Mouse (Mus musculus): Measurements from ENCODE around the gene Caly. TPM values are rescaled to one million over a fixed set of nuclear protein-coding genes. Genes with fewer than 3 reads are reported as not detected.

The Caly gene
- polyA plus RNA-seq (2016; fragmentation: Nextera tagmentation; extraction: Ambion mirVana): 2.7 and 7.2 TPM in 2 replicates

GRCm38 (mm10) chr7:140082242-140082678 lies at the start of gene Caly:
TSS of gene Caly (minus strand) at chr7:140082548.
- WGBS: 5% methylated on average over 18 of the region's 18 CpGs
- Histone ChIP-seq H3K27ac (peak within 1 kb of the TSS; percentile 56; the same call in 1 of the 2 replicates), H3K9me3 (no peaks in the 10 kb centered on the region), H3K36me3 (no peaks in the 10 kb centered on the region), H3K27me3 (ENCODE audit: insufficient read depth, poor library complexity, severe bottlenecking) (peaks cover 43% of the 10 kb centered on the region), H3K4me1 (replicated peaks) (peaks cover 32% of the 10 kb centered on the region), H3K4me3 (peak within 1 kb of the TSS; percentile 48)
- DNase-seq (ENCODE audit: low spot score): peak; percentile 82

GRCm38 (mm10) chr7:140127911-140128310 lies 45.6 kb upstream of the Caly start:
- Histone ChIP-seq H3K4me3 (no peak overlapping the region), H3K9me3 (no peaks in the 10 kb centered on the region), H3K4me1 (replicated peaks) (peaks cover 22% of the 10 kb centered on the region), H3K27me3 (ENCODE audit: insufficient read depth, poor library complexity, severe bottlenecking) (no peaks in the 10 kb centered on the region), H3K27ac (no peak overlapping the region), H3K36me3 (peaks cover 24% of the 10 kb centered on the region)
- 90% methylated on average over 2 of the region's 2 CpGs for WGBS
- no peak for DNase-seq (ENCODE audit: low spot score)

GRCm38 (mm10) chr7:140126934-140127333 lies 44.6 kb upstream of the Caly start:
- H3K27me3 ChIP-seq (ENCODE audit: insufficient read depth, poor library complexity, severe bottlenecking): no peaks in the 10 kb centered on the region
- H3K4me1 ChIP-seq (replicated peaks): peaks cover 22% of the 10 kb centered on the region
- no peak overlapping the region for H3K4me3 ChIP-seq
- H3K27ac ChIP-seq: no peak overlapping the region
- H3K36me3 ChIP-seq: peaks cover 24% of the 10 kb centered on the region
- H3K9me3 ChIP-seq: no peaks in the 10 kb centered on the region
- no peak for DNase-seq (ENCODE audit: low spot score)
- WGBS: 83% methylated on average over 3 of the region's 3 CpGs

GRCm38 (mm10) chr7:140126022-140126350 lies 43.6 kb upstream of the Caly start:
- 8% methylated on average over 5 of the region's 5 CpGs for WGBS
- no peaks in the 10 kb centered on the region for H3K27me3 ChIP-seq (ENCODE audit: insufficient read depth, poor library complexity, severe bottlenecking)
- H3K4me1 ChIP-seq (replicated peaks): peaks cover 22% of the 10 kb centered on the region
- H3K9me3 ChIP-seq: no peaks in the 10 kb centered on the region
- no peak for DNase-seq (ENCODE audit: low spot score)
- H3K36me3 ChIP-seq: peaks cover 20% of the 10 kb centered on the region
- peak overlapping the region; percentile 91 for H3K27ac ChIP-seq
- H3K4me3 ChIP-seq: peak overlapping the region; percentile 82

GRCm38 (mm10) chr7:140125278-140126021 lies 43.1 kb upstream of the Caly start:
- peak overlapping the region; percentile 82 for H3K4me3 ChIP-seq
- no peaks in the 10 kb centered on the region for H3K27me3 ChIP-seq (ENCODE audit: insufficient read depth, poor library complexity, severe bottlenecking)
- H3K27ac ChIP-seq: peak overlapping the region; percentile 91
- WGBS: 1% methylated on average over 40 of the region's 40 CpGs
- H3K9me3 ChIP-seq: no peaks in the 10 kb centered on the region
- DNase-seq (ENCODE audit: low spot score): peak; percentile 95
- H3K36me3 ChIP-seq: peaks cover 15% of the 10 kb centered on the region
- H3K4me1 ChIP-seq (replicated peaks): peaks cover 22% of the 10 kb centered on the region

GRCm38 (mm10) chr7:140124382-140124781 lies 42.0 kb upstream of the Caly start:
- Histone ChIP-seq H3K4me1 (replicated peaks) (peaks cover 22% of the 10 kb centered on the region), H3K36me3 (peaks cover 4% of the 10 kb centered on the region; the same call in 1 of the 2 replicates), H3K27ac (no peak overlapping the region), H3K27me3 (ENCODE audit: insufficient read depth, poor library complexity, severe bottlenecking) (no peaks in the 10 kb centered on the region), H3K9me3 (no peaks in the 10 kb centered on the region), H3K4me3 (no peak overlapping the region)
- 95% methylated on average over 1 of the region's 1 CpGs for WGBS
- no peak for DNase-seq (ENCODE audit: low spot score)

- peaks cover 22% of the 10 kb centered on the region for H3K4me1 ChIP-seq (replicated peaks)
- no peaks in the 10 kb centered on the region for H3K27me3 ChIP-seq (ENCODE audit: insufficient read depth, poor library complexity, severe bottlenecking)
- H3K27ac ChIP-seq: no peak overlapping the region
- no peak overlapping the region for H3K4me3 ChIP-seq
- no peaks in the 10 kb centered on the region for H3K9me3 ChIP-seq
- 39% methylated on average over 4 of the region's 4 CpGs for WGBS
- no peak for DNase-seq (ENCODE audit: low spot score)
- H3K36me3 ChIP-seq: no peaks in the 10 kb centered on the region
These were observed 40.4 kb upstream of the Caly start for GRCm38 (mm10) chr7:140122765-140123164.

- Histone ChIP-seq H3K36me3 (no peaks in the 10 kb centered on the region), H3K4me3 (no peak overlapping the region), H3K27ac (no peak overlapping the region), H3K9me3 (no peaks in the 10 kb centered on the region), H3K27me3 (ENCODE audit: insufficient read depth, poor library complexity, severe bottlenecking) (no peaks in the 10 kb centered on the region), H3K4me1 (replicated peaks) (peaks cover 21% of the 10 kb centered on the region)
- whole genome bisulfite sequencing: 80% methylated on average over 13 of the region's 13 CpGs
- no peak for DNase-seq (ENCODE audit: low spot score)
These were observed 39.1 kb upstream of the Caly start for GRCm38 (mm10) chr7:140121338-140121910.

- no peak for DNase-seq (ENCODE audit: low spot score)
- H3K4me3 ChIP-seq: no peak overlapping the region
- no peaks in the 10 kb centered on the region for H3K36me3 ChIP-seq
- H3K27me3 ChIP-seq (ENCODE audit: insufficient read depth, poor library complexity, severe bottlenecking): no peaks in the 10 kb centered on the region
- no peak overlapping the region for H3K27ac ChIP-seq
- 89% methylated on average over 2 of the region's 2 CpGs for WGBS
- no peaks in the 10 kb centered on the region for H3K9me3 ChIP-seq
- H3K4me1 ChIP-seq (replicated peaks): peaks cover 17% of the 10 kb centered on the region
These were observed 38.1 kb upstream of the Caly start for GRCm38 (mm10) chr7:140120484-140120883.

GRCm38 (mm10) chr7:140116329-140117054 lies 34.1 kb upstream of the Caly start, which contains the start of gene Echs1:
TSS of gene Echs1 (minus strand) at chr7:140116476.
- Histone ChIP-seq H3K4me1 (replicated peaks) (peaks cover 14% of the 10 kb centered on the region), H3K27ac (peak within 1 kb of the TSS; percentile 94), H3K36me3 (peaks cover 16% of the 10 kb centered on the region), H3K27me3 (ENCODE audit: insufficient read depth, poor library complexity, severe bottlenecking) (no peaks in the 10 kb centered on the region), H3K9me3 (no peaks in the 10 kb centered on the region), H3K4me3 (peak within 1 kb of the TSS; percentile 83)
- peak; percentile 85 for DNase-seq (ENCODE audit: low spot score)
- 5% methylated on average over 28 of the region's 28 CpGs for WGBS

GRCm38 (mm10) chr7:140115583-140116328 lies 33.4 kb upstream of the Caly start, which contains the start of gene Paox:
TSS of gene Paox (plus strand) at chr7:140115799.
- Histone ChIP-seq H3K4me1 (replicated peaks) (peaks cover 14% of the 10 kb centered on the region), H3K4me3 (peak within 1 kb of the TSS; percentile 83), H3K36me3 (peaks cover 23% of the 10 kb centered on the region), H3K9me3 (no peaks in the 10 kb centered on the region), H3K27me3 (ENCODE audit: insufficient read depth, poor library complexity, severe bottlenecking) (no peaks in the 10 kb centered on the region), H3K27ac (peak within 1 kb of the TSS; percentile 94)
- peak; percentile 25 for DNase-seq (ENCODE audit: low spot score)
- 5% methylated on average over 23 of the region's 23 CpGs for WGBS

- Histone ChIP-seq H3K27ac (no peak overlapping the region), H3K36me3 (peaks cover 61% of the 10 kb centered on the region)
These were observed 29.6 kb upstream of the Caly start for GRCm38 (mm10) chr7:140111943-140112342.

More at GRCm38 (mm10) chr7:140111943-140112342, 29.6 kb upstream of the Caly start:
- Histone ChIP-seq H3K9me3 (no peaks in the 10 kb centered on the region), H3K27me3 (ENCODE audit: insufficient read depth, poor library complexity, severe bottlenecking) (no peaks in the 10 kb centered on the region), H3K4me3 (no peak overlapping the region), H3K4me1 (replicated peaks) (peaks cover 13% of the 10 kb centered on the region)
- 66% methylated on average over 3 of the region's 3 CpGs for WGBS
- DNase-seq (ENCODE audit: low spot score): no peak

All from hindbrain, embryonic 10.5 days (tissue).